Mouse (Mus musculus) limb, embryonic 13.5 days (tissue): ENCODE measurements around the gene Calcoco1. TPM values are rescaled to one million over a fixed set of nuclear protein-coding genes. Genes with fewer than 3 reads are reported as not detected.
"Not testable (repeated sequence)": the region's sequence is repeated elsewhere in the genome, so short reads cannot be mapped to it uniquely, and the experiment has no call there.

ENCODE experiments used
- ATAC-seq: fragments of 200-750 bp; cut with Nextera tagmentation; 2 replicates; pipeline ENCODE4 v1.8.0; 2017; ENCODE audit warnings: low read depth, moderate number of reproducible peaks, moderate TSS enrichment; ENCODE audit not compliant: low FRiP score
- H3K27ac ChIP-seq: fragments of 300-500 bp; sonication (generic); 2 replicates; pipeline ENCODE4 v1.5.1; 2015; ENCODE audit warnings: inconsistent platforms, mild to moderate bottlenecking, moderate library complexity
- H3K27me3 ChIP-seq: fragments of 300-500 bp; sonication (generic); 2 replicates; pipeline ENCODE4 v1.6.1; 2015; ENCODE audit warnings: mild to moderate bottlenecking, inconsistent platforms
- H3K36me3 ChIP-seq: fragments of 300-500 bp; sonication (generic); 2 replicates; pipeline ENCODE4 v1.6.1; 2015; ENCODE audit warnings: inconsistent platforms, mild to moderate bottlenecking, moderate library complexity
- H3K4me1 ChIP-seq: fragments of 300-500 bp; sonication (generic); 2 replicates; pipeline ENCODE4 v1.6.1; 2015; ENCODE audit warnings: inconsistent platforms
- H3K4me2 ChIP-seq: fragments of 300-500 bp; sonication (generic); replicated peaks from 2 replicates; pipeline ENCODE4 v1.6.1; 2015; ENCODE audit warnings: inconsistent platforms, mild to moderate bottlenecking, moderate library complexity
- H3K4me3 ChIP-seq: fragments of 300-500 bp; sonication (generic); 2 replicates; pipeline ENCODE4 v1.5.1; 2015; ENCODE audit warnings: moderate library complexity, mild to moderate bottlenecking, inconsistent platforms
- H3K9ac ChIP-seq: fragments of 300-500 bp; sonication (generic); 2 replicates; pipeline ENCODE4 v1.6.1; 2015; ENCODE audit warnings: mild to moderate bottlenecking, inconsistent platforms
- H3K9me3 ChIP-seq: fragments of 300-500 bp; sonication (generic); 2 replicates; pipeline ENCODE4 v1.6.1; 2016; ENCODE audit warnings: inconsistent platforms
- WGBS: fragments of 180-500 bp; shearing (Covaris S2); methylation state at CpG from one replicate; pipeline ENCODE4 v1.1.7; 2015; 5-methylcytosine and 5-hydroxymethylcytosine counted together
- polyA plus RNA-seq: library from polyadenylated mRNA; unstranded; fragments of >200 nt; fragmentation: Nextera tagmentation; extraction: Ambion mirVana; gene quantifications from 2 replicates; pipeline ENCODE4 v1.2.1, GENCODE M21; 2015

Calcoco1 gene
- polyA plus RNA-seq, 1 experiment from 2014 or later, result 58.3 TPM

- Histone ChIP-seq H3K4me3 (no peak overlapping the region), H3K9ac (no peak overlapping the region), H3K4me2 (no peak overlapping the region), H3K36me3 (no peaks in the 10 kb centered on the region), H3K27me3 (no peaks in the 10 kb centered on the region), H3K9me3 (no peaks in the 10 kb centered on the region), H3K4me1 (peaks cover 22% of the 10 kb centered on the region), H3K27ac (no peak overlapping the region)
- no peak for ATAC-seq
- WGBS, result 91% methylated on average over 2 of the region's 2 CpGs
These were observed 45.6 kb downstream of the Calcoco1 start for GRCm38 (mm10) chr15:102676345-102676744.

DNA sequence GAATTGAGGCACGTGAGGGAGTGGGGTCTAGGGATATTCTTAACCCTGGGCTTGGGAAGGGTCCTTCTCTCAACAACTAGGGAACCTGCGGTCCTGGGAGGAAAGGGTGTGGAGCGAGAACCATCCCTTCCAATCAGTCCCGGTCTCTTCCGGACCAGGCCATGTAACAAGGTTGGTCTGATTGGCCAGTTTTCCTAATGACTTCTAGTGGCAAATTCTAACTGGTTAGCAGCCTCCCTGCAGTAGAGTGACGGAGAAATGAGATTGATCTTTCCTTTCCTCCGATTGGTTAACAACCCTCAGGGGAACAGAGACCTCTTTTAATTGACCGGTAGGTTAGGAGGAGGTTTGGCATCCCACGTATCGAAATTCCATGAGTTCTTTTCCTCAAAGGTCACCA, 48.4 kb downstream of the Calcoco1 start:
- 1% methylated on average over 10 of the region's 10 CpGs for WGBS
- peaks cover 39% of the 10 kb centered on the region for H3K4me1 ChIP-seq
- H3K27me3 ChIP-seq, result no peaks in the 10 kb centered on the region
- peak; percentile 4; the same call in 1 of the 2 replicates for ATAC-seq
- peak overlapping the region; percentile 51 for H3K4me3 ChIP-seq
- H3K36me3 ChIP-seq, result peaks cover 5% of the 10 kb centered on the region; the same call in 1 of the 2 replicates
- no peaks in the 10 kb centered on the region for H3K9me3 ChIP-seq
- H3K27ac ChIP-seq, result peak overlapping the region; percentile 100
- no peak overlapping the region for H3K9ac ChIP-seq
- H3K4me2 ChIP-seq, result peak overlapping the region; percentile 74

DNA sequence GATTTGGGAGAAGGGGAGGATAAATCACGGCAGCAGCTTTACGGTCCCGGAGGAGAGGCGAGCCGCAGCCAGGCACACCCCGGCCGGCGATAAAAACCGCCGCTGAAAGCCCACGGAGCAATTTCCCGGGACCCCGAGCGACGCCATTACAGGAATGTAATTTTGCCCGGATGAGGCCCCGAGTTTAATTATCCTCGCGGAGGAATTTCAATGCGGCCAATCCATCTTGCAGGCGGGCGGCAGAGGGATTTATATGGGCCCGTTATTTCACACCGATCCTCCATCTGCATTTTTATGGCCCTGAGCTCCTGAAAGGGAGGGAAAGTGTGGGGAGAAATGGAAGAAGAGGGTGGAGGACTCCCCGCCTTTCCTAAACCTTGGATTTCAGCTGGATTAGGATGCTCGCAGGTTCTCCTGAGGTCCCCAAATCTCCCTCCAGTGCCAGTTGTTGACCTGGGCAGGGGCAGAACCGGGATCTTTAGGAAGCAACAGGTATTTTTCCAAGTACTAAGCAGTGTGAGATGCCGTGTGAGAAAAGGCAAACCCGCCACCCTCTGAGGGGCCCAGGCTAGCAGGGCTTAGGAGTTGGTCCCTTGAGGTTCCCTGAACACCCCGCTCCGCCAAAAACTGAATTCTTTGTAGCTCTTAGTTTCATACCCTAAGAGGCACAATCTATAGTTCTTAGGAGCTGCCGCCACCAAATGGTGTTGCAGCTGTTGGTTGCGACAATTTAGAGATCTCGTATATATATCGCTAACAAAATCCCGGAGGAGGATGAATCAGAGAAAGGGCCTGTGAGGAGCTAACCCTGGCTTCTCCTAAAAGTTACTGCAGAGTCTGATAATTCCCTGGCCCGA, 49.5 kb downstream of the Calcoco1 start, which contains the start of gene Atp5g2:
TSS of gene Atp5g2 (minus strand) at position 138 of the 857 bp plus-strand sequence.
- WGBS, result 1% methylated on average over 37 of the region's 37 CpGs
- Histone ChIP-seq H3K4me1 (peaks cover 39% of the 10 kb centered on the region), H3K36me3 (peaks cover 14% of the 10 kb centered on the region), H3K9ac (peak within 1 kb of the TSS; percentile 86), H3K4me3 (peak within 1 kb of the TSS; percentile 51), H3K9me3 (no peaks in the 10 kb centered on the region), H3K4me2 (peak within 1 kb of the TSS; percentile 74), H3K27ac (peak within 1 kb of the TSS; percentile 100), H3K27me3 (no peaks in the 10 kb centered on the region)
- 0 out of 2 replicates have a peak, but pooled peaks have one; percentile 2 for ATAC-seq

DNA sequence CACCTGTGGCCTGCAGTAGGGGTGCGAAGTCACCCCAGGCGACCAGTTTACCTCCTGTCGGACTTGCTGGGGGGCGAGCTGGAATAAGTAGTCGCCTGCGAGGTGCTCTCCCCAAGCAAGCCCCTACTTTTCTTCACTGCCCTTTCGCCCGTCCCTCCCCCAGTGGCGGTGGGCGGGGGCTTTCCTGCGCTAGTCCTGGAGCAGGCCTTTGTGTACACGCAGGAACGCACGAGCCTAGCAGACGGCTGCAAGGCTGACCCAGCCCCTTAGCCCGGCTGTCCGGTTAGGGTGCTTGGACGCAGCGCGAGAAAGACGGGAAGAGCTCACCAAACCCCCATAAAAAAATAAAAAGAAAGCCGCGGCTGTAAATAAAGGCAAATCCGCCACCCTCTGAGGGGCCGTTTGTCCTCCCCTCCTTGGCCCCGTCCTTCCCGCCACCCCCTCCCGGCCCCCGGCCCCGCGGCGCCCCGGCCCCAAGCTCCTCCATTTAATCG, 50.2 kb downstream of the Calcoco1 start:
- peak overlapping the region; percentile 86 for H3K9ac ChIP-seq
- no peaks in the 10 kb centered on the region for H3K27me3 ChIP-seq

GRCm38 (mm10) chr15:102670767-102671575, 51.0 kb downstream of the Calcoco1 start:
- peak overlapping the region; percentile 75 for H3K4me3 ChIP-seq
- ATAC-seq, result peak; percentile 91
- peak overlapping the region; percentile 74 for H3K4me2 ChIP-seq
- WGBS, result under 1% methylated on average over 42 of the region's 53 CpGs
- no peaks in the 10 kb centered on the region for H3K9me3 ChIP-seq
- peak overlapping the region; percentile 95 for H3K9ac ChIP-seq
- H3K4me1 ChIP-seq, result peaks cover 39% of the 10 kb centered on the region
- peaks cover 28% of the 10 kb centered on the region for H3K36me3 ChIP-seq
- no peaks in the 10 kb centered on the region for H3K27me3 ChIP-seq
- H3K27ac ChIP-seq, result peak overlapping the region; percentile 100

More for the DNA sequence above, 50.2 kb downstream of the Calcoco1 start:
- H3K27ac ChIP-seq, result peak overlapping the region; percentile 100
- H3K36me3 ChIP-seq, result peaks cover 20% of the 10 kb centered on the region
- no peaks in the 10 kb centered on the region for H3K9me3 ChIP-seq
- peak overlapping the region; percentile 74 for H3K4me2 ChIP-seq
- H3K4me1 ChIP-seq, result peaks cover 39% of the 10 kb centered on the region
- H3K4me3 ChIP-seq, result peak overlapping the region; percentile 51
- under 1% methylated on average over 33 of the region's 34 CpGs for WGBS
- ATAC-seq, result peak; percentile 79

GRCm38 (mm10) chr15:102670281-102670680, 51.7 kb downstream of the Calcoco1 start:
- H3K36me3 ChIP-seq, result peaks cover 34% of the 10 kb centered on the region
- peak overlapping the region; percentile 100 for H3K27ac ChIP-seq
- H3K27me3 ChIP-seq, result no peaks in the 10 kb centered on the region
- peaks cover 39% of the 10 kb centered on the region for H3K4me1 ChIP-seq
- H3K4me3 ChIP-seq, result peak overlapping the region; percentile 75
- WGBS, result 10% methylated on average over 6 of the region's 6 CpGs
- no peaks in the 10 kb centered on the region for H3K9me3 ChIP-seq
- H3K9ac ChIP-seq, result peak overlapping the region; percentile 95
- peak overlapping the region; percentile 74 for H3K4me2 ChIP-seq
- no peak for ATAC-seq

DNA sequence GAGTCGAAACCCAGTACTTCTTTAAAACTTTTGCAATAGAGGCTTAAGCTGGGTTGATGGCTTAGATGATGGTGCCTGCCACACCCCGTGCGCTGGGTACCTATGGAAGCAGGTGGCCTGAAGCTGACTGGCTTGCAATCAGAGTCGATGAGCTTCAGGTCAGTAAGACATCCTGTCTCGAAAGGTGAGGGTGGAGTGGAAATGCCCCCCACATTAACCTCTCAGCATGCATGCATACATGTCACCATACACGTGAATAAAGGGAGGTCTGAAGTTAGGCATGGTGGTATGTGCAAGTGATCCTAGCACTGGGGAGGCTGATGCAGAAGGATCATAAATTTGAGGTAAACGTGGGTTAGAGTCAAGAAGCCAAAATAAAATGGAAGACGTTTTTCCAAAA, 52.4 kb downstream of the Calcoco1 start:
- ATAC-seq, result no peak
- H3K27ac ChIP-seq, result 0 out of 2 replicates have a peak overlapping the region, but pooled peaks have one; percentile 15
- H3K36me3 ChIP-seq, result peaks cover 41% of the 10 kb centered on the region
- peak overlapping the region; percentile 74 for H3K4me2 ChIP-seq
- peak overlapping the region; percentile 55; the same call in 1 of the 2 replicates for H3K9ac ChIP-seq
- H3K27me3 ChIP-seq, result no peaks in the 10 kb centered on the region
- peak overlapping the region; percentile 75 for H3K4me3 ChIP-seq
- 73% methylated on average over 8 of the region's 8 CpGs for WGBS
- H3K9me3 ChIP-seq, result no peaks in the 10 kb centered on the region
- H3K4me1 ChIP-seq, result peaks cover 39% of the 10 kb centered on the region

DNA sequence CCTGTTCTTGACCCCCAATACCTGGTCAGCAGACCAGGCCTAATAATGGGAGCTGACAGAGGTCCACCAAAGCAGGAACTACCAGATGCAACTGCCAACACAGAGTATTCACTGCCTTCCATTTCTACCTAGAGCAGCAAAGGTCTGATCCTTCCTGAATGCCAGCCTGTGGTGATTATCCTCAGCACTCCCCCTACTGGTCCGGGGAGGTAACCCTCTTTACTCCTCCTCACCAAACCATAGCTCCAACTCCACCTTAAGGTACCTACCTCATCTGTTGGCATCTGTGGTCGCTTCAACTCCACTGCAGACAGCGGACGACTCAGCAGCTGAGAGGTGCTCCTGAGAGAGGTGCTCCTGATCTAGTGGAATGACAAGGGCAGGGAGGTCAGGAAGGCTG, 56.5 kb downstream of the Calcoco1 start:
- Histone ChIP-seq H3K4me3 (no peak overlapping the region), H3K27ac (no peak overlapping the region), H3K4me2 (no peak overlapping the region), H3K9me3 (no peaks in the 10 kb centered on the region), H3K9ac (no peak overlapping the region), H3K27me3 (no peaks in the 10 kb centered on the region), H3K4me1 (peaks cover 14% of the 10 kb centered on the region), H3K36me3 (peaks cover 78% of the 10 kb centered on the region)
- ATAC-seq, result no peak; the same call in 1 of the 2 replicates
- whole genome bisulfite sequencing, result 55% methylated on average over 4 of the region's 4 CpGs

DNA sequence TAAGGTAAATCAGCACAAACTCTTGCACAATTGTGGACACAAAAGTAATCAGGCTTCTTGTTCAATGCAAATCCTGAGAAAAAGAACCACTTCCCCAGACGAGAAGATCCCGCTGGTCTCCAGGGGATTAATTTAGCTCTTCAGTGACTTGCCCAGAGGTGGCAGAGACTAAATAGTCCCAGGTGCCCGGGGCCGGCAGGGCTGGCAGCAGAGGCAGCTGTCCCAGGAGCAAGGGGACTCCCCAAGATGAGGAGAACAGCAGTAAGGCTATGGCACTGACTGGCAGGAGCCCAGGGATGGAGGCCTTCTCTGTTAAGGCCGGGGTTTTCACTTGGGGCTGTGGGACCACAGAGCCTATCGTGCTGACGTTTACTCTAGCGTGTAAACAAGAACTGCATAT, 58.2 kb downstream of the Calcoco1 start:
- Histone ChIP-seq H3K9ac (peak overlapping the region; percentile 13; the same call in 1 of the 2 replicates), H3K4me1 (peaks cover 5% of the 10 kb centered on the region), H3K9me3 (no peaks in the 10 kb centered on the region), H3K4me3 (no peak overlapping the region), H3K27ac (no peak overlapping the region), H3K27me3 (no peaks in the 10 kb centered on the region), H3K36me3 (peaks cover 85% of the 10 kb centered on the region), H3K4me2 (no peak overlapping the region)
- ATAC-seq, result no peak
- 87% methylated on average over 8 of the region's 8 CpGs for WGBS

GRCm38 (mm10) chr15:102662601-102663000, 59.4 kb downstream of the Calcoco1 start:
- not testable (repeated sequence) for H3K27me3 ChIP-seq, H3K27ac ChIP-seq, H3K4me1 ChIP-seq, ATAC-seq, H3K9me3 ChIP-seq, H3K4me3 ChIP-seq, H3K4me2 ChIP-seq, H3K9ac ChIP-seq
- peaks cover 75% of the 10 kb centered on the region for H3K36me3 ChIP-seq
- WGBS, result no CpG with 5 or more reads among the region's 2 CpGs

DNA sequence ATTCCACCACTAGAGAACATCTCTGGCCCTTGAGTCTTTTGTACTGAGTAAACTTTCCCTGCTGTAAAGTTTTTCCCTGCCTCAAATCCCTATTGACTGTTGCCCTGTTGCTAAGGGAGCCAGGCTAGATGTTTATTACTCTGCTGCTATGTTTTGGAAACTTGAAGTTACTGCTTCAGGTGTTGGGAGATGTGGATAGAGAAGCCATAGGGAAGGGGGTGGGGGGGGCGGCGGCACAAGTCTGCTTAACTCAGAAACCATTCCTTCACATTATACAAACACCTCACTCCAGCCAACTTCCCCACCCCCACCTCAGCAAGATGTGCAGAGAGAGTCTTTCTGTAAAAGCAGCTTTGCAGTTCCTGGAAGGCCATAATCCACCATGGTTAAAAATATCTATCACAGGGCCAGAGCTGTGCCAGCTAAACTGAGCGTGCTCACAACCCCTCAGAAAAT, 64.0 kb downstream of the Calcoco1 start:
- peak overlapping the region; percentile 41 for H3K4me2 ChIP-seq
- no peak overlapping the region for H3K4me3 ChIP-seq
- H3K27me3 ChIP-seq, result no peaks in the 10 kb centered on the region
- no peaks in the 10 kb centered on the region for H3K9me3 ChIP-seq
- peaks cover 27% of the 10 kb centered on the region for H3K4me1 ChIP-seq
- H3K36me3 ChIP-seq, result peaks cover 31% of the 10 kb centered on the region
- peak; percentile 75 for ATAC-seq
- 36% methylated on average over 3 of the region's 3 CpGs for WGBS
- H3K9ac ChIP-seq, result no peak overlapping the region
- peak overlapping the region; percentile 97 for H3K27ac ChIP-seq
